Mouse (Mus musculus): Measurements from ENCODE around the gene Gipc3. TPM values are rescaled to one million over a fixed set of nuclear protein-coding genes. Genes with fewer than 3 reads are reported as not detected.

The Gipc3 gene
- polyA plus RNA-seq, 2 experiments: 0.01 TPM; not detected in 1

GRCm38 (mm10) chr10:81291511-81292104, 51.5 kb downstream of the Gipc3 start, which contains the start of gene Tjp3:
TSS of gene Tjp3 (minus strand) at chr10:81291581.
- H3K27me3 ChIP-seq (ENCODE audit: control insufficient read depth, insufficient read depth, low read length): no peaks in the 10 kb centered on the region; the same call in 1 of the 2 replicates
- WGBS (ENCODE audit: insufficient replicate concordance): 47% methylated on average over 9 of the region's 9 CpGs
- no peak for ATAC-seq (ENCODE audit: insufficient read depth)
- no peak for DNase-seq (ENCODE audit: low read depth in 3 of 3, low spot score in 3 of 3)
- no peak within 1 kb of the TSS for H3K27ac ChIP-seq
- no peak within 1 kb of the TSS for H3K4me3 ChIP-seq (ENCODE audit: insufficient read depth in 1 of 2, low read depth in 2 of 2, low read length in 2 of 2)
- peak within 1 kb of the TSS; percentile 5; the same call in 1 of the 2 replicates for H3K4me2 ChIP-seq (ENCODE audit: low read depth)
- no peak within 1 kb of the TSS for H3K9ac ChIP-seq (replicated peaks)
- TF ChIP-seq CTCF (IDR thresholded peaks at IDR 0.05; ENCODE audit: low read depth): no peak
- no peak for TF ChIP-seq EP300 (IDR thresholded peaks at IDR 0.05; ENCODE audit: low read depth)
- peaks cover 14 to 28% of the 10 kb centered on the region in 2 experiments for H3K4me1 ChIP-seq (replicated peaks; ENCODE audit: control insufficient read depth in 2 of 2, insufficient read depth in 2 of 2, low read length in 1 of 2)
- no peaks in the 10 kb centered on the region for H3K9me3 ChIP-seq (ENCODE audit: control insufficient read depth, low read length)
- H3K36me3 ChIP-seq (replicated peaks; ENCODE audit: control insufficient read depth, insufficient read depth, low read depth): no peaks in the 10 kb centered on the region

GRCm38 (mm10) chr10:81290698-81291460, 52.2 kb downstream of the Gipc3 start:
- Histone ChIP-seq H3K9ac (replicated peaks) (no peak overlapping the region), H3K27me3 (ENCODE audit: control insufficient read depth, insufficient read depth, low read length) (no peaks in the 10 kb centered on the region; the same call in 1 of the 2 replicates), H3K36me3 (replicated peaks; ENCODE audit: control insufficient read depth, insufficient read depth, low read depth) (no peaks in the 10 kb centered on the region), H3K4me2 (ENCODE audit: low read depth) (no peak overlapping the region), H3K4me1 (replicated peaks; ENCODE audit: control insufficient read depth in 2 of 2, insufficient read depth in 2 of 2, low read length in 1 of 2) (peaks cover 17 to 35% of the 10 kb centered on the region in 2 experiments), H3K4me3 (ENCODE audit: insufficient read depth in 1 of 2, low read depth in 2 of 2, low read length in 2 of 2) (no peak overlapping the region), H3K9me3 (ENCODE audit: control insufficient read depth, low read length) (no peaks in the 10 kb centered on the region), H3K27ac (no peak overlapping the region)
- ATAC-seq (ENCODE audit: insufficient read depth) (no peak), DNase-seq (ENCODE audit: low read depth in 3 of 3, low spot score in 3 of 3) (no peak)
- 52% methylated on average over 24 of the region's 24 CpGs for WGBS (ENCODE audit: insufficient replicate concordance)
- no peak for TF ChIP-seq EP300 (IDR thresholded peaks at IDR 0.05; ENCODE audit: low read depth)

- TF ChIP-seq EP300 (IDR thresholded peaks at IDR 0.05; ENCODE audit: low read depth) (no peak), CTCF (IDR thresholded peaks at IDR 0.05; ENCODE audit: low read depth) (no peak)
- H3K27me3 ChIP-seq (ENCODE audit: control insufficient read depth, insufficient read depth, low read length): peaks cover 9% of the 10 kb centered on the region
- H3K27ac ChIP-seq: no peak overlapping the region
- no peak overlapping the region for H3K4me3 ChIP-seq (ENCODE audit: insufficient read depth in 1 of 2, low read depth in 2 of 2, low read length in 2 of 2)
- no peaks in the 10 kb centered on the region for H3K36me3 ChIP-seq (replicated peaks; ENCODE audit: control insufficient read depth, insufficient read depth, low read depth)
- ATAC-seq (ENCODE audit: insufficient read depth) (no peak), DNase-seq (ENCODE audit: low read depth in 3 of 3, low spot score in 3 of 3) (no peak)
- no peak overlapping the region for H3K4me2 ChIP-seq (ENCODE audit: low read depth)
- H3K9ac ChIP-seq (replicated peaks): no peak overlapping the region
- H3K4me1 ChIP-seq (replicated peaks; ENCODE audit: control insufficient read depth in 2 of 2, insufficient read depth in 2 of 2, low read length in 1 of 2): peaks cover 19 to 32% of the 10 kb centered on the region in 2 experiments
- WGBS (ENCODE audit: insufficient replicate concordance): 59% methylated on average over 14 of the region's 14 CpGs
- no peaks in the 10 kb centered on the region for H3K9me3 ChIP-seq (ENCODE audit: control insufficient read depth, low read length)
Measured at GRCm38 (mm10) chr10:81289811-81290210, 53.3 kb downstream of the Gipc3 start.

- DNase-seq (ENCODE audit: low read depth in 3 of 3, low spot score in 3 of 3): peak in 1 of 3 experiments; percentile 47
- no peak overlapping the region for H3K4me2 ChIP-seq (ENCODE audit: low read depth)
- H3K9me3 ChIP-seq (ENCODE audit: control insufficient read depth, low read length): no peaks in the 10 kb centered on the region
- ATAC-seq (ENCODE audit: insufficient read depth): no peak
- H3K36me3 ChIP-seq (replicated peaks; ENCODE audit: control insufficient read depth, insufficient read depth, low read depth): no peaks in the 10 kb centered on the region
- H3K9ac ChIP-seq (replicated peaks): no peak overlapping the region
- no peak overlapping the region for H3K4me3 ChIP-seq (ENCODE audit: insufficient read depth in 1 of 2, low read depth in 2 of 2, low read length in 2 of 2)
- peaks cover 15 to 27% of the 10 kb centered on the region in 2 experiments for H3K4me1 ChIP-seq (replicated peaks; ENCODE audit: control insufficient read depth in 2 of 2, insufficient read depth in 2 of 2, low read length in 1 of 2)
- H3K27ac ChIP-seq: no peak overlapping the region
- TF ChIP-seq CTCF (IDR thresholded peaks at IDR 0.05; ENCODE audit: low read depth) (peak; percentile 96), EP300 (IDR thresholded peaks at IDR 0.05; ENCODE audit: low read depth) (no peak)
- peaks cover 14% of the 10 kb centered on the region for H3K27me3 ChIP-seq (ENCODE audit: control insufficient read depth, insufficient read depth, low read length)
- WGBS (ENCODE audit: insufficient replicate concordance): 8% methylated on average over 7 of the region's 7 CpGs
Measured at GRCm38 (mm10) chr10:81289278-81289677, 53.8 kb downstream of the Gipc3 start.

- no peak overlapping the region for H3K4me3 ChIP-seq (ENCODE audit: insufficient read depth in 1 of 2, low read depth in 2 of 2, low read length in 2 of 2)
- peak; percentile 80 for TF ChIP-seq CTCF (IDR thresholded peaks at IDR 0.05; ENCODE audit: low read depth)
- no peak for TF ChIP-seq EP300 (IDR thresholded peaks at IDR 0.05; ENCODE audit: low read depth)
- no peaks in the 10 kb centered on the region for H3K36me3 ChIP-seq (replicated peaks; ENCODE audit: control insufficient read depth, insufficient read depth, low read depth)
- H3K9ac ChIP-seq (replicated peaks): no peak overlapping the region
- 21% methylated on average over 6 of the region's 6 CpGs for WGBS (ENCODE audit: insufficient replicate concordance)
- H3K9me3 ChIP-seq (ENCODE audit: control insufficient read depth, low read length): no peaks in the 10 kb centered on the region
- ATAC-seq (ENCODE audit: insufficient read depth) (no peak), DNase-seq (ENCODE audit: low read depth in 3 of 3, low spot score in 3 of 3) (no peak)
- H3K27ac ChIP-seq: no peak overlapping the region
- no peak overlapping the region for H3K4me2 ChIP-seq (ENCODE audit: low read depth)
- H3K4me1 ChIP-seq (replicated peaks; ENCODE audit: control insufficient read depth in 2 of 2, insufficient read depth in 2 of 2, low read length in 1 of 2): peaks cover 10 to 20% of the 10 kb centered on the region in 2 experiments; a peak in 3 of 4 replicates
- peaks cover 21% of the 10 kb centered on the region for H3K27me3 ChIP-seq (ENCODE audit: control insufficient read depth, insufficient read depth, low read length)
Measured at GRCm38 (mm10) chr10:81288601-81289000, 54.5 kb downstream of the Gipc3 start.

Measured in liver, embryonic 14.5 days (tissue).